Mouse (Mus musculus) heart, postnatal 0 days (tissue): ENCODE data around the gene Dync1li1. TPM values are rescaled to one million over a fixed set of nuclear protein-coding genes. Genes with fewer than 3 reads are reported as not detected.
A peak's percentile ranks its signal among the peaks of the same experiment; 100 is the strongest.

Experiments used
- ATAC-seq: fragments of 200-750 bp; cut with Nextera tagmentation; 2 replicates; pipeline ENCODE4 v1.8.0; 2017; ENCODE audit warnings: low read depth, moderate number of reproducible peaks, moderate library complexity; ENCODE audit not compliant: insufficient read depth
- DNase-seq: peaks from one replicate; pipeline ENCODE4 v3.0.0-alpha.2; 2016; ENCODE audit warnings: low spot score
- H3K27ac ChIP-seq: fragments of 300-500 bp; sonication (generic); 2 replicates; pipeline ENCODE4 v1.5.1; 2014; ENCODE audit warnings: low read depth, mild to moderate bottlenecking
- H3K27me3 ChIP-seq: fragments of 300-500 bp; sonication (generic); 2 replicates; pipeline ENCODE4 v1.6.1; 2014; ENCODE audit warnings: low read length, mixed read lengths; ENCODE audit not compliant: control insufficient read depth, insufficient read depth
- H3K36me3 ChIP-seq: fragments of 300-500 bp; sonication (generic); replicated peaks from 2 replicates; pipeline ENCODE4 v1.6.1; 2014; ENCODE audit warnings: low read length, mixed read lengths; ENCODE audit not compliant: control insufficient read depth, insufficient read depth
- H3K4me1 ChIP-seq: fragments of 300-500 bp; sonication (generic); 2 replicates; pipeline ENCODE4 v1.6.1; 2014; ENCODE audit warnings: antibody characterized with exemption; ENCODE audit not compliant: control insufficient read depth, insufficient read depth
- H3K4me2 ChIP-seq: fragments of 300-500 bp; sonication (generic); 2 replicates; pipeline ENCODE4 v1.6.1; 2014; ENCODE audit warnings: low read depth, mild to moderate bottlenecking, low read length, moderate library complexity
- H3K4me3 ChIP-seq: fragments of 300-500 bp; sonication (generic); 2 replicates; pipeline ENCODE4 v1.5.1; 2014; ENCODE audit warnings: low read depth, low read length
- H3K9ac ChIP-seq: fragments of 300-500 bp; sonication (generic); replicated peaks from 2 replicates; pipeline ENCODE4 v1.6.1; 2014; ENCODE audit warnings: low read depth, low read length, mixed read lengths
- H3K9me3 ChIP-seq: fragments of 300-500 bp; sonication (generic); replicated peaks from 2 replicates; pipeline ENCODE4 v1.6.1; 2016; ENCODE audit warnings: low read length; ENCODE audit not compliant: control insufficient read depth
- CTCF ChIP-seq: IDR thresholded peaks from 2 replicates; pipeline ENCODE4 v1.5.1; 2016; ENCODE audit warnings: antibody characterized with exemption, control low read depth, low read depth
- EP300 ChIP-seq: IDR thresholded peaks from 2 replicates; pipeline ENCODE4 v1.6.1; 2016; ENCODE audit warnings: antibody characterized with exemption, low read depth
- WGBS: fragments of 180-500 bp; shearing (Covaris S2); extraction: QIAGEN DNeasy Blood & Tissue Kit; methylation state at CpG from one replicate; pipeline ENCODE4 v1.1.7; 2014; 5-methylcytosine and 5-hydroxymethylcytosine counted together
- polyA plus RNA-seq: library from polyadenylated mRNA; unstranded; fragments of >200 nt; fragmentation: Nextera tagmentation; extraction: Ambion mirVana; gene quantifications from 2 replicates; pipeline ENCODE4 v1.2.1, GENCODE M21; 2015
- total RNA-seq: library from RNA; depleted of rRNA; stranded (reverse); fragments of >200 nt; gene quantifications from 2 replicates; pipeline ENCODE4 v1.2.3, GENCODE M21; 2014; ENCODE audit warnings: low replicate concordance; rRNA removed

The Dync1li1 gene
- 76.0 and 84.0 TPM in 2 replicates for total RNA-seq
- 70.5 and 75.2 TPM in 2 replicates for polyA plus RNA-seq

DNA sequence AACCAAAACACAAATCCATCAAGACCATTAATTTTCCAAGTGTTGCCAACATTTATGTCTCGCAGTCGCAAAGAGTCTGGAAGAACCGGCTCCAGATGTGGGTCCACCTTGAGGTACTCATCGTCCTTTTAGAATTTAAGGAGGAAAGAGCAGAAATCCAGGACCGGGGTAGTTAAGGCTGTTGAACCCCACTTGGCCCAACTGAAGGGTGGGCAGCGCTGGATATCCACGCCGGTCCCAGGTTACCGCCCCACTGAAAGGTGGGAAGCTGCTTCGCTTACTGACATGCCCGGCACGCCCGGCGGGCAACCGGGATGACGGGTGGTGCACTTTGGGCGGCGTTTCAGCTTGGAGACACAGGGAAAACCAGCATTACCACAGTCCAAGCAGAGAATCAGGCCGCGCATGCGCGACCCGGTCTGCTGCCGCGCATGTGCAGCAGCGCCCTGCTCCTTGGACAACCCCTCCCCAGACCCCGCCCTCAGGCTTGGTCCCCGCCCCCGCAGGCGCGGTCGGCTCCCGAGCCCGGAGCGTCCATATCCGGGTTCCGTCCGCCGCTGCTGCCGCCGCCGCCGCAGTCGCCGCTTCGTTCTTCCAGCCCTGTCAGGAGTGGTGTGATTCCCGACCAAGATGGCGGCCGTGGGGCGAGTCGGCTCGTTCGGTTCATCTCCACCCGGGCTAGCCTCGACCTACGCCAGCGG, at the start of gene Dync1li1:
Gene Dync1li1 (plus strand): TSS at position 539 of the 701 bp plus-strand sequence.
- H3K36me3 ChIP-seq = peaks cover 15% of the 10 kb centered on the region
- no peaks in the 10 kb centered on the region for H3K27me3 ChIP-seq
- H3K27ac ChIP-seq = peak within 1 kb of the TSS; percentile 94
- DNase-seq (peak; percentile 98), ATAC-seq (peak; percentile 97)
- H3K4me2 ChIP-seq = peak within 1 kb of the TSS; percentile 82
- H3K4me1 ChIP-seq = peaks cover 19% of the 10 kb centered on the region
- peak within 1 kb of the TSS; percentile 90 for H3K9ac ChIP-seq
- TF ChIP-seq EP300 (no peak), CTCF (no peak)
- under 1% methylated on average over 52 of the region's 57 CpGs for WGBS
- H3K4me3 ChIP-seq = peak within 1 kb of the TSS; percentile 85
- H3K9me3 ChIP-seq = no peaks in the 10 kb centered on the region

DNA sequence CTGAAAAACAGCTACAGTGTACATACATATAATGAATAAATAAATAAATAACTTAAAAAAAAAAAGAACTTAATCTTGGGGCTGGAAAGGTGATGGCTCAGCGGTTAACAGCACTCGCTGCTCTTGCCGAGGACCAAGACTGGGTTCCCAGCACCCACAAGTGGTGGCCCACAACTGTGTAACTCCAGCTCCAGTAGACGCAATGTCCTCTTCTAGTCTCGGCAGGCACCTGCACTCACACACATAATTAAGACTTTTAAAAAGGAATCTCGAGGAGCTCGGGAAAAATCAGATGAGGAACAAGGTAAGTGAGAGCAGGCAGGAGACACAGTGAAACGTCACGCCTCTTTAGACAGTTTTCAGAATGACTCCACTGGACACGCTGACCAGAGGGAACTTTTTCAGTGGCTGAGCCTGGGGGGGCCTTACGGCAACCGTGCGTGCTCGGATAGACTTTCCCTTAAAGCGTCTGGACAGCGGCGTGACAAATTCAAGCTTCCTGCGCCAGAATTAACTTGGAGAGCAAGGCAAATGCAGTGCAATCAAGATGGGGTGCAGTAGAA, 49.3 kb upstream of the Dync1li1 start:
- 12% methylated on average over 18 of the region's 18 CpGs for WGBS
- ATAC-seq = no peak

DNA sequence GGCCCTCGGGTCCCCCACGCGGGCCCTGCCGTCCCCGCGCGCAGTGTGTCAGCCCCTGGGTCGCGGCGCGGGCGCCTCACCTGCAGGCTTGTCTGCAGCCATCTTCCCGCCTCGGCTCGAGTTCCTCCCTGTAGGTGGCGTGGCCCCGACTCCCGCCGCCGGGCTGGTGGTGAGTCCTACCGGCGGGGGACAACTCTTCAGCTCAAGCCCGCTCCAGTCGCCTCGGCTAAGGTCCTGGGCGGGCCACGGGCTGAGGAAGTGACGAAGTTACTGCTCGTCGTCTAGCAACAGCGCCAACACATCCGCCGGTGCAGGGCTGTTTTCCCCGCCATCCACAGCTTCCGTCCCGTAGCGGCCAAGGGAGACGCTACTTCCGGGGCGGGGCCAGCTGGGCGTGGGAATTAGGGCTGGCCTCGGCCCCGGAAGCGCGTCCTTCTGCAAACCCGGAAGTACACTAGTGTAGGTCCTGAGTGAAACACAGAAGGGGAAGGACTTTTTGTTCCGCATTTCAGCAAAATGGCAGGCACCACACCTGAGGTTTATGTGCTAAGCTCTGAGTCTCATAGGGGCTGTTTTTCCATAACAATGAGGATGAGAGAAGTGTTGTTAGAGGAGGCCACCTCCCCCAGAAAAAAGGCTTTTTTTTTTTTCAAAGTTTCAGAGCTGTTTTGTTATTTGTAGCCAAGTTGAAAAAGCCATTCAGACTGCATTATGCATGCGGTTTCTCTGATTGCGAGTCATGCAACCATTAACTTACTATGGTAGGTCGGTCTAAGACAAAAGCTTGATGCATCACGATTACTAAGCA, 48.5 kb upstream of the Dync1li1 start, which contains the start of gene Cnot10:
Gene Cnot10 (minus strand): TSS at position 346 of the 808 bp plus-strand sequence.
- Histone ChIP-seq H3K4me2 (peak within 1 kb of the TSS; percentile 84), H3K36me3 (no peaks in the 10 kb centered on the region), H3K27me3 (0 out of 2 replicates have a peak, but pooled peaks cover 3% of the 10 kb centered on the region), H3K9ac (peak within 1 kb of the TSS; percentile 71), H3K4me3 (peak within 1 kb of the TSS; percentile 86), H3K27ac (peak within 1 kb of the TSS; percentile 89), H3K9me3 (no peaks in the 10 kb centered on the region), H3K4me1 (no peaks in the 10 kb centered on the region; the same call in 1 of the 2 replicates)
- peak; percentile 85 for TF ChIP-seq EP300
- peak; percentile 43 for TF ChIP-seq CTCF
- WGBS = 4% methylated on average over 51 of the region's 51 CpGs
- DNase-seq (peak; percentile 99), ATAC-seq (peak; percentile 99)

More for the DNA sequence above, 49.3 kb upstream of the Dync1li1 start:
- H3K4me2 ChIP-seq = peak overlapping the region; percentile 84
- peak overlapping the region; percentile 89 for H3K27ac ChIP-seq
- peak; percentile 26 for DNase-seq
- no peaks in the 10 kb centered on the region for H3K9me3 ChIP-seq
- H3K4me3 ChIP-seq = peak overlapping the region; percentile 86
- H3K4me1 ChIP-seq = no peaks in the 10 kb centered on the region; the same call in 1 of the 2 replicates
- H3K9ac ChIP-seq = peak overlapping the region; percentile 71
- H3K27me3 ChIP-seq = no peaks in the 10 kb centered on the region
- H3K36me3 ChIP-seq = no peaks in the 10 kb centered on the region
- TF ChIP-seq CTCF (no peak), EP300 (no peak)

DNA sequence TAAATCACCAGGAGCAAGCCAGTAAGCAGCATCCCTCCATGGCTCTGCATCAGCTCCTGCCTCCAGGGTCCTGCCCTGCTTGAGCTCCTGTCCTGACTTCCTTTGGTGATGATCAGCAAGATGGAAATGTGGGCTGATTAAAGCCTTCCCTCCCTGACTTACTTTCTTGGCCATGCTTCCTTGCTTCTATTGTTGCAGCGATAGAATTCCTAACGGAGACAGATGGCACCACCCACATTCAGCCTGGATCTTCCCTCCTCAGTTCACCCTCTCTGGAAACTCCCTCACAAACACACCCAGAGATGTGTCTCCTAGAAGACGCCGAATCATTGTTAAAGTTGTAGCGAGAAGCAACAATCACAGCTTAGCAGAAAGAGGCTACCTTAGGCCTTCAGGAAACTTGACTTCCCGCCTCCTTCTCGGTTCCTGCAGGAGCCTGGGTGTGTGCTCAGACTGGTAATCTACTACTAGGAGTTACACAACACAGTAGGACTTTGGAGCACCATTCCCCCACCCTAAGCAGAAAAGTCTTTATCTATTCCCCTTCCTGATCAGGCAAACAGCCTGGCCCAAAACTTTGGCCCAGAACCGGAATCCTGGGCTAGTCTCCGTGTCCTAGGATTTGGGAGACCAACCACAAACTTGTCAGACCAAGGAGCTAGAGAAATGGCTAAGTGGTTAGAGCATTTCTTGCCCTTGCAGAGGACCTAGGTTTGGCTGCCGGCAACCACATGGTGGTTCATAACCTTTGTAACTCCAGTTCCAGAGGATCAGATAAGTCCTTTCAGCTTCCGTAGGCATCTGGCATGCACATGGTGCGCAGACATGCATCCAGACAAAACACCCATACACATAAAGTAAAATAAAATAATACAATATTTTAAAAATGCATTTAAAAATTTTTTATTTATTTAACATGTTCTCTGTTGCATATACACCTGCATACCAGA, 41.8 kb upstream of the Dync1li1 start:
- no peak overlapping the region for H3K27ac ChIP-seq
- H3K27me3 ChIP-seq = 0 out of 2 replicates have a peak, but pooled peaks cover 3% of the 10 kb centered on the region
- no peak for TF ChIP-seq CTCF
- 78% methylated on average over 12 of the region's 12 CpGs for WGBS
- ATAC-seq (no peak), DNase-seq (no peak)
- H3K4me3 ChIP-seq = no peak overlapping the region
- no peaks in the 10 kb centered on the region for H3K36me3 ChIP-seq
- no peaks in the 10 kb centered on the region for H3K9me3 ChIP-seq
- H3K9ac ChIP-seq = no peak overlapping the region
- H3K4me2 ChIP-seq = no peak overlapping the region
- no peaks in the 10 kb centered on the region for H3K4me1 ChIP-seq
